Mouse (Mus musculus): ENCODE results near the gene Gpt2. TPM values are rescaled to one million over a fixed set of nuclear protein-coding genes. Genes with fewer than 3 reads are reported as not detected.

Gene Gpt2
- polyA plus RNA-seq, 1 experiment from 2014 or later: 35.4 TPM

DNA sequence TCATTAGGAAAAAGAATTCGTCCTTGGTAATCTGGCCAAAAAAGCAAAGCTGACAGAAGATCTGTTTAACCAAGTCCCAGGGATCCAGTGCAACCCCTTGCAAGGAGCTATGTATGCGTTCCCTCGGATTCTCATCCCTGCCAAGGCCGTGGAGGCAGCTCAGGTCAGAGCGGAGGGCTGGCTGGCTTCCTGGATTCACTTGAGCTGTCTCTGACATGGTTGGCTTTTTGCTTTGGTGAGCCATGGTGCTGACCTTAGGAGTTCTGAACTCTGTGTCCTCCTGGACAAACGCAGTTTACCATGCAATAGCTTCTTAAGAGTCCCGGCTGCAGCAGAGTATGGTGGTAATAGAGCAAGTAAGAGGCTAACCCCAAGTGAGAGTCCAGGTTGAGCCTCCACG is 29.0 kb downstream of the Gpt2 start:
- no peak for ATAC-seq (ENCODE audit: low FRiP score)
- Histone ChIP-seq H3K4me1 (replicated peaks; ENCODE audit: control insufficient read depth, insufficient read depth, low read length) (no peaks in the 10 kb centered on the region), H3K36me3 (ENCODE audit: control insufficient read depth, insufficient read depth, low read length) (0 out of 2 replicates have a peak, but pooled peaks cover 5% of the 10 kb centered on the region), H3K9me3 (ENCODE audit: control insufficient read depth, low read length) (no peaks in the 10 kb centered on the region), H3K4me2 (replicated peaks; ENCODE audit: low read depth, low read length) (no peak overlapping the region), H3K9ac (ENCODE audit: low read depth, low read length) (no peak overlapping the region), H3K27me3 (ENCODE audit: control insufficient read depth, insufficient read depth, low read length) (no peaks in the 10 kb centered on the region), H3K4me3 (ENCODE audit: low read depth, low read length) (no peak overlapping the region), H3K27ac (ENCODE audit: low read depth, low read length) (no peak overlapping the region)
- DNase-seq (ENCODE audit: low spot score): no peak
- 90% methylated on average over 8 of the region's 8 CpGs for WGBS

DNA sequence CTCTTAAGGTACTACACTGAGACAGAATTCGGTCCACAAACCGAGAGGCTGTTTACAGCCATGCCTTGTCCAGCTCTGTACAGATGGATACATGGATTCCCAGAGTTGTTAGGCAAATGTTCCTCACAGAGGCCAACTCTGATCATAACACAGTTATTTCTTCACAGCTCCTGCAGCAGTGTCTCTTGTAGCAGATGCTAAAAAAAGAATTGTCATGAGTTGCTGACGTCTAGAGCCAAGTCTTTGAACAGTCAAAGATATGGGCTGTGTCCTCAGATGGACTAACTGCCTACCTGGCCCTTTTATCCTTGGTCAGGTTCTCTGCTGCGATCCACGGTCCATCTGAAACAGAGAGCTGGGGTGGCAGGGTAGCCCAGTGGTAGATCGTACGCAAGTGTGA is 31.7 kb downstream of the Gpt2 start:
- H3K9me3 ChIP-seq (ENCODE audit: control insufficient read depth, low read length): no peaks in the 10 kb centered on the region
- no peak overlapping the region for H3K4me3 ChIP-seq (ENCODE audit: low read depth, low read length)
- 97% methylated on average over 7 of the region's 7 CpGs for WGBS
- H3K4me2 ChIP-seq (replicated peaks; ENCODE audit: low read depth, low read length): no peak overlapping the region
- no peaks in the 10 kb centered on the region for H3K27me3 ChIP-seq (ENCODE audit: control insufficient read depth, insufficient read depth, low read length)
- no peak for DNase-seq (ENCODE audit: low spot score)
- H3K27ac ChIP-seq (ENCODE audit: low read depth, low read length): no peak overlapping the region
- H3K9ac ChIP-seq (ENCODE audit: low read depth, low read length): no peak overlapping the region
- no peaks in the 10 kb centered on the region for H3K4me1 ChIP-seq (replicated peaks; ENCODE audit: control insufficient read depth, insufficient read depth, low read length)
- 0 out of 2 replicates have a peak, but pooled peaks cover 2% of the 10 kb centered on the region for H3K36me3 ChIP-seq (ENCODE audit: control insufficient read depth, insufficient read depth, low read length)
- no peak for ATAC-seq (ENCODE audit: low FRiP score)

DNA sequence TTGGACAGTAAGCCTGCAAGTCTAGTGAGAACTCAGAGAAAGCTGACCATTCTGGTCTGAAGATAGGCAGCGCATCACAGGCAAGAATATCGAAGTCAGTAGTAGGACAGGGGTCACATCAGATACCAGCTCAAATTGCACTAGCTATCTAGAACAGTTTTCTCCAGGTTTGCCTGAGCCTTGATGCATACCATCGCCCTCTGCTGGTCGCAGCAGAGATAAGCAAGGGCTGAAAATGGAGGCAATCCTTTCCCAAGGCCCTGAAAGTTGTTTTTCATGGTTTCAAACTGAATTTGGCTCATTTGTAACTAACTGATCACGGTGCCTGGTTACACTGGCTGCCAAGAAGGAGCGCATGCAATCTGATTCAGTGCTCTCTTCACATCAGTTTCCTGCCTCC is 33.7 kb downstream of the Gpt2 start:
- ATAC-seq (ENCODE audit: low FRiP score) (no peak), DNase-seq (ENCODE audit: low spot score) (peak; percentile 75)
- H3K9ac ChIP-seq (ENCODE audit: low read depth, low read length): no peak overlapping the region
- 34% methylated on average over 6 of the region's 6 CpGs for WGBS
- 0 out of 2 replicates have a peak, but pooled peaks cover 2% of the 10 kb centered on the region for H3K36me3 ChIP-seq (ENCODE audit: control insufficient read depth, insufficient read depth, low read length)
- no peaks in the 10 kb centered on the region for H3K27me3 ChIP-seq (ENCODE audit: control insufficient read depth, insufficient read depth, low read length)
- H3K27ac ChIP-seq (ENCODE audit: low read depth, low read length): no peak overlapping the region
- no peak overlapping the region for H3K4me3 ChIP-seq (ENCODE audit: low read depth, low read length)
- H3K4me2 ChIP-seq (replicated peaks; ENCODE audit: low read depth, low read length): no peak overlapping the region
- H3K9me3 ChIP-seq (ENCODE audit: control insufficient read depth, low read length): no peaks in the 10 kb centered on the region
- no peaks in the 10 kb centered on the region for H3K4me1 ChIP-seq (replicated peaks; ENCODE audit: control insufficient read depth, insufficient read depth, low read length)

DNA sequence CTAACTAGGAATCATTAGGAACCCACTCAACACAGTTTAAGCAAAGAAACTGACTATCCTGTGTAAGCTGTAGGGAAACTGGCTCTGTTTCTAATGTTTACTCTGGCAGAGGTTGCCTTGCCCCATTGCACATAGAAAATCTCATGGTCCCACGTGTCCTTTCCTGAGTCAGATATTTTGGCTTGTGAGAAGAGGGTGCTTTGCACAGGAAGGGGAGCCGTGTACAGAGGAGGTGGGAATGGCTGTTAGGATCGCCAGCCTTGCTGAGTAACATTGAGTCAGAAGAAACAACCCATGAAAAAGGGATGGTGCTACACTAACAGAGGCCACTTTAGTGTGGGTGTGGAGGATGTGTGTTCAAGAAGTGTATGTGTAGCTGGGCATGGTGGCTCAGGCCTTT is 36.6 kb downstream of the Gpt2 start:
- DNase-seq (ENCODE audit: low spot score): no peak
- WGBS: 83% methylated on average over 3 of the region's 3 CpGs
- Histone ChIP-seq H3K9ac (ENCODE audit: low read depth, low read length) (no peak overlapping the region), H3K9me3 (ENCODE audit: control insufficient read depth, low read length) (no peaks in the 10 kb centered on the region), H3K4me2 (replicated peaks; ENCODE audit: low read depth, low read length) (no peak overlapping the region), H3K4me1 (replicated peaks; ENCODE audit: control insufficient read depth, insufficient read depth, low read length) (no peaks in the 10 kb centered on the region), H3K27me3 (ENCODE audit: control insufficient read depth, insufficient read depth, low read length) (no peaks in the 10 kb centered on the region), H3K36me3 (ENCODE audit: control insufficient read depth, insufficient read depth, low read length) (no peaks in the 10 kb centered on the region), H3K4me3 (ENCODE audit: low read depth, low read length) (no peak overlapping the region), H3K27ac (ENCODE audit: low read depth, low read length) (no peak overlapping the region)
- no peak for ATAC-seq (ENCODE audit: low FRiP score)

DNA sequence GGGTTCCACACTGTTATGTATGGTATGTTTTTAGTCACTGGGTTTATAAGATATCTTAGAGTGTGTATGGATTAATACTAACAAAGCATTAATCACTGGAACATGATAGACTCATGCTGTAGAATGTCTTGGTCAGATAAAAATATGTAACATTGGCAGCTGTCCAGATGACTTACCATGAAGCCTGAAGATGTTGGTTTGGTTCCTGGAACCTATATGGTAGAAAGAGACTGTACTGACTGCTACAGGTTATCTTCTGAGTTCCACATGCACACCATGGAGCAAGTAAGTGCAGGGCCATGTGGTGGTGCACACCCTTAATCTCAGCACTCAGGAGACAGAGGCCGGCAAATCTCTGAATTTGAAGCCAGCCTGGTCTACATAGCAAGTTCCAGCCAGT is 38.3 kb downstream of the Gpt2 start:
- Histone ChIP-seq H3K4me1 (replicated peaks; ENCODE audit: control insufficient read depth, insufficient read depth, low read length) (no peaks in the 10 kb centered on the region), H3K27ac (ENCODE audit: low read depth, low read length) (no peak overlapping the region)
- 96% methylated on average over 1 of the region's 1 CpGs for WGBS

DNA sequence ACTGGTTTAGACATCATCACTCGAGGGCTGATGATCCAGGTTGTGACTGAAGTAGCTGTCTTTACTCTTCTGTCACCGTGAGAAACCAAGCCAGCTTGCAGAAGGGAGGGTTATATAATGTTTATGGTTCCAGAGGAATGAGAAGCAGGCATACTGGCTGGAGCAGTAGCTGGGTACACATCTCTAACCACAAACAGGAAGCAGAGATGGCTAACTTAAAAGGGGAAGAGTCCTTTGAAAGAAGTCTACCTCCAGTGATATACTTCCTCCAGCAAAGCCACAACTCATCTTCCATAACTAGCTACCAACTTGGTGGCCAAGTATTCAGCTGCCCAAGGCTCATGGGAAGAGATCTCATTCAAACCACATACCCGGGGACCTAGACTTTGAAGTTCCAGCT is 39.1 kb downstream of the Gpt2 start:
- DNase-seq (ENCODE audit: low spot score) (no peak), ATAC-seq (ENCODE audit: low FRiP score) (no peak)
- H3K9ac ChIP-seq (ENCODE audit: low read depth, low read length): no peak overlapping the region
- H3K4me2 ChIP-seq (replicated peaks; ENCODE audit: low read depth, low read length): no peak overlapping the region
- 94% methylated on average over 3 of the region's 3 CpGs for WGBS
- H3K4me3 ChIP-seq (ENCODE audit: low read depth, low read length): no peak overlapping the region
- H3K36me3 ChIP-seq (ENCODE audit: control insufficient read depth, insufficient read depth, low read length): no peaks in the 10 kb centered on the region
- no peaks in the 10 kb centered on the region for H3K27me3 ChIP-seq (ENCODE audit: control insufficient read depth, insufficient read depth, low read length)
- H3K4me1 ChIP-seq (replicated peaks; ENCODE audit: control insufficient read depth, insufficient read depth, low read length): no peaks in the 10 kb centered on the region
- no peaks in the 10 kb centered on the region for H3K9me3 ChIP-seq (ENCODE audit: control insufficient read depth, low read length)
- H3K27ac ChIP-seq (ENCODE audit: low read depth, low read length): no peak overlapping the region

More for the DNA sequence above, 38.3 kb downstream of the Gpt2 start:
- H3K9me3 ChIP-seq (ENCODE audit: control insufficient read depth, low read length): no peaks in the 10 kb centered on the region
- ATAC-seq (ENCODE audit: low FRiP score) (no peak), DNase-seq (ENCODE audit: low spot score) (no peak)
- no peaks in the 10 kb centered on the region for H3K27me3 ChIP-seq (ENCODE audit: control insufficient read depth, insufficient read depth, low read length)
- H3K4me3 ChIP-seq (ENCODE audit: low read depth, low read length): no peak overlapping the region
- no peaks in the 10 kb centered on the region for H3K36me3 ChIP-seq (ENCODE audit: control insufficient read depth, insufficient read depth, low read length)
- H3K4me2 ChIP-seq (replicated peaks; ENCODE audit: low read depth, low read length): no peak overlapping the region
- H3K9ac ChIP-seq (ENCODE audit: low read depth, low read length): no peak overlapping the region

DNA sequence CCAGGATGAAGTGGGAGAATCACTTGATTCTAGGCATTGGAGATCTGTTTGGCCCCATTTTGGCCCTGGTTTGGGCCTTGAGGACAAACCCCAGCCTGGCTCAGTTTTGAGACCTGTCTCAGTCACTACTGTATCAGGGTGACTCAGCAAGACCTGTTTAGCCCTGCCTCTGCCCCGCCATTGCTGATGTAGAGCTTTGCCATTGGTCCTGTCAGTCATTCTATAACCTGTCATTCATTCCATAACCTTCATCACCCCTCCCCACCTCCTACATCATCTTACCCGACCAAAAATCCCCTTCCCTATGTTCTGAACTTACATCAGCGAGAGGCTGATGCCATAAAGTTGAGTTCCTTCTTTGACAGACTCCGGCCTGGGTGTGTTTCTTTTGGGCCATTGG is 40.5 kb downstream of the Gpt2 start:
- no peaks in the 10 kb centered on the region for H3K4me1 ChIP-seq (replicated peaks; ENCODE audit: control insufficient read depth, insufficient read depth, low read length)
- no peaks in the 10 kb centered on the region for H3K36me3 ChIP-seq (ENCODE audit: control insufficient read depth, insufficient read depth, low read length)
- no peak for DNase-seq (ENCODE audit: low spot score)
- H3K27ac ChIP-seq (ENCODE audit: low read depth, low read length): no peak overlapping the region
- no peaks in the 10 kb centered on the region for H3K27me3 ChIP-seq (ENCODE audit: control insufficient read depth, insufficient read depth, low read length)
- H3K9me3 ChIP-seq (ENCODE audit: control insufficient read depth, low read length): no peaks in the 10 kb centered on the region
- no peak overlapping the region for H3K4me2 ChIP-seq (replicated peaks; ENCODE audit: low read depth, low read length)
- no peak overlapping the region for H3K9ac ChIP-seq (ENCODE audit: low read depth, low read length)
- WGBS: 90% methylated on average over 4 of the region's 4 CpGs
- no peak for ATAC-seq (ENCODE audit: low FRiP score)
- H3K4me3 ChIP-seq (ENCODE audit: low read depth, low read length): no peak overlapping the region

DNA sequence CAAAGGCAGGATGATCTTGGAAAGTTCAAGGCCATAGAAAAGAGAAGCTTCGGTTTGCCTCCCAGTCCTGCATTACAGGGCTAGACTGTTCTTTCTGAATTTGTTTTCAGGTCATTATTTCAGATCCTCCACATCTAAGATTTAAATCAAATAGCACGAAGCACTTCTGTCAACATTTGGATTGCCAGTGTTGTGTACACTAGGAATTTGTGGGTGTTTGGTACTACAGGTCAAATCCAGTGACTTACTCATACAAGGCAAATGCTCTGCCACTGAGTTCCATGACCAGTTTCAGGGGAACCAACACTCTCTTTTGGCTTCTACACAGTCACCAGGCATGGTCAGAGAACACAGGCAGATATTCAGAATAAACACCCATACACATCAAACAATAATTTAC is 41.1 kb downstream of the Gpt2 start:
- no peaks in the 10 kb centered on the region for H3K36me3 ChIP-seq (ENCODE audit: control insufficient read depth, insufficient read depth, low read length)
- no peak overlapping the region for H3K27ac ChIP-seq (ENCODE audit: low read depth, low read length)
- H3K4me2 ChIP-seq (replicated peaks; ENCODE audit: low read depth, low read length): no peak overlapping the region
- no peaks in the 10 kb centered on the region for H3K9me3 ChIP-seq (ENCODE audit: control insufficient read depth, low read length)
- no peak overlapping the region for H3K4me3 ChIP-seq (ENCODE audit: low read depth, low read length)
- H3K9ac ChIP-seq (ENCODE audit: low read depth, low read length): no peak overlapping the region
- 97% methylated on average over 2 of the region's 2 CpGs for WGBS
- no peak for DNase-seq (ENCODE audit: low spot score)
- ATAC-seq (ENCODE audit: low FRiP score): no peak
- H3K4me1 ChIP-seq (replicated peaks; ENCODE audit: control insufficient read depth, insufficient read depth, low read length): no peaks in the 10 kb centered on the region
- H3K27me3 ChIP-seq (ENCODE audit: control insufficient read depth, insufficient read depth, low read length): no peaks in the 10 kb centered on the region

DNA sequence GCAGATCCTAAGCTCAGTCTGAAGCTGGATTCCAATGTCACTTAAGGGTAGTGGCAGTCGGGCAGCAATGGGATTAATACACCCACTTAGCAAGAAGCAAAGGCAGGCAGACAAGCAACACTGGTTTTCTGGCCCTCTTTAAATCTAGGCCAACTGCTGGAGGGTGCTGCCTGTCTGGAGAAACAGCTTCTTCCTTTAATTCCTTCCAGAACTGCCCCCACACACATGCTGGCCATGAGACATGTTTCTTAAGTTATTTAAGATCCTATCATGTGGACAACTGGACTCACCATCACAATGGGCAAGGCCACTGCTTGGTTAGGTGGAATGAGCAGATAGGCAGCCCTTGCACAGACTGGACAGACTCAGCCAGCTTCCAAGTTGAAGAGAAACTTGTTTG is 41.8 kb downstream of the Gpt2 start:
- H3K27me3 ChIP-seq (ENCODE audit: control insufficient read depth, insufficient read depth, low read length): no peaks in the 10 kb centered on the region
- no peak overlapping the region for H3K4me3 ChIP-seq (ENCODE audit: low read depth, low read length)
- no peaks in the 10 kb centered on the region for H3K4me1 ChIP-seq (replicated peaks; ENCODE audit: control insufficient read depth, insufficient read depth, low read length)
- no peaks in the 10 kb centered on the region for H3K36me3 ChIP-seq (ENCODE audit: control insufficient read depth, insufficient read depth, low read length)
- 81% methylated on average over 1 of the region's 1 CpGs for WGBS
- H3K27ac ChIP-seq (ENCODE audit: low read depth, low read length): no peak overlapping the region
- ATAC-seq (ENCODE audit: low FRiP score): no peak
- no peak for DNase-seq (ENCODE audit: low spot score)
- H3K9ac ChIP-seq (ENCODE audit: low read depth, low read length): no peak overlapping the region
- no peak overlapping the region for H3K4me2 ChIP-seq (replicated peaks; ENCODE audit: low read depth, low read length)
- no peaks in the 10 kb centered on the region for H3K9me3 ChIP-seq (ENCODE audit: control insufficient read depth, low read length)
